Mouse (Mus musculus) midbrain, embryonic 13.5 days (tissue): ENCODE results near the gene Astn2. TPM values are rescaled to one million over a fixed set of nuclear protein-coding genes. Genes with fewer than 3 reads are reported as not detected.

Experiments
- ATAC-seq: fragments of 200-750 bp; cut with Nextera tagmentation; 2 replicates; pipeline ENCODE4 v1.8.0; 2017; ENCODE audit warnings: mild to moderate bottlenecking, moderate TSS enrichment, moderate library complexity
- H3K27ac ChIP-seq: fragments of 300-500 bp; sonication (generic); 2 replicates; pipeline ENCODE4 v1.5.1; 2015; ENCODE audit warnings: inconsistent platforms, mild to moderate bottlenecking, moderate library complexity
- H3K27me3 ChIP-seq: fragments of 300-500 bp; sonication (generic); 2 replicates; pipeline ENCODE4 v1.6.1; 2015; ENCODE audit warnings: mild to moderate bottlenecking, inconsistent platforms
- H3K36me3 ChIP-seq: fragments of 300-500 bp; sonication (generic); 2 replicates; pipeline ENCODE4 v1.6.1; 2015; ENCODE audit warnings: mild to moderate bottlenecking, inconsistent platforms
- H3K4me1 ChIP-seq: fragments of 300-500 bp; sonication (generic); replicated peaks from 2 replicates; pipeline ENCODE4 v1.6.1; 2015; ENCODE audit warnings: inconsistent platforms
- H3K4me2 ChIP-seq: fragments of 300-500 bp; sonication (generic); replicated peaks from 2 replicates; pipeline ENCODE4 v1.6.1; 2015; ENCODE audit warnings: moderate library complexity, mild to moderate bottlenecking, inconsistent platforms
- H3K4me3 ChIP-seq: fragments of 300-500 bp; sonication (generic); replicated peaks from 2 replicates; pipeline ENCODE4 v1.5.1; 2015; ENCODE audit warnings: mild to moderate bottlenecking, inconsistent platforms
- H3K9ac ChIP-seq: fragments of 300-500 bp; sonication (generic); replicated peaks from 2 replicates; pipeline ENCODE4 v1.6.1; 2015; ENCODE audit warnings: mild to moderate bottlenecking, inconsistent platforms
- H3K9me3 ChIP-seq: fragments of 300-500 bp; sonication (generic); 2 replicates; pipeline ENCODE4 v1.6.1; 2016; ENCODE audit warnings: mild to moderate bottlenecking, inconsistent platforms
- WGBS: fragments of 180-500 bp; shearing (Covaris S2); methylation state at CpG from one replicate; pipeline ENCODE4 v1.1.7; 2015; 5-methylcytosine and 5-hydroxymethylcytosine counted together
- polyA plus RNA-seq: library from polyadenylated mRNA; unstranded; fragments of >200 nt; fragmentation: Nextera tagmentation; extraction: Ambion mirVana; gene quantifications from 2 replicates; pipeline ENCODE4 v1.2.1, GENCODE M21; 2015

Astn2 gene
- polyA plus RNA-seq, 1 experiment from 2014 or later = 3.0 TPM

DNA sequence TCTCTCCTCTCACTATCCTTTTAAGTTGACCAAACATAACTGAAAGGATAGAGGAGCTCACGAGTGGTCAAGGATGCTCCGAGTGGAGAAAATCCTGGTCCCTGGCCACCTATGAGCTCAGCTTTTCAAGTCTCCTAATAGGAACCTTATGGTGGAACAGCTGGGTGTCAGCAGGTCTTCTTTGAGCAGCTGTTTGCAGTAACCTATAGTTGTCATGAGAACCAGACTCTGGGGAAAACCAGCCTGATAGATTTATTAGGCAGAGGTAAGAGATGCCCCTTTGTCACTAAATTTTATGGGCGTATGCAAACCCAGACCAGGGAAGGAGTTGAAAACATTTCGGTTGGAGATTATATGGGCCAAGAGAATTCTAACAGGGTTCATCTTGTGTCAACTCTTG, 1013.4 kb downstream of the Astn2 start:
- no peak overlapping the region for H3K27ac ChIP-seq
- H3K4me2 ChIP-seq = no peak overlapping the region
- H3K27me3 ChIP-seq = no peaks in the 10 kb centered on the region
- no peak overlapping the region for H3K4me3 ChIP-seq
- no peak for ATAC-seq
- no peaks in the 10 kb centered on the region for H3K9me3 ChIP-seq
- no peak overlapping the region for H3K9ac ChIP-seq
- WGBS = 82% methylated on average over 4 of the region's 4 CpGs
- H3K4me1 ChIP-seq = no peaks in the 10 kb centered on the region
- no peaks in the 10 kb centered on the region for H3K36me3 ChIP-seq

GRCm38 (mm10) chr4:65383070-65383469, 1021.3 kb downstream of the Astn2 start:
- no peak for ATAC-seq
- H3K4me3 ChIP-seq = no peak overlapping the region

DNA sequence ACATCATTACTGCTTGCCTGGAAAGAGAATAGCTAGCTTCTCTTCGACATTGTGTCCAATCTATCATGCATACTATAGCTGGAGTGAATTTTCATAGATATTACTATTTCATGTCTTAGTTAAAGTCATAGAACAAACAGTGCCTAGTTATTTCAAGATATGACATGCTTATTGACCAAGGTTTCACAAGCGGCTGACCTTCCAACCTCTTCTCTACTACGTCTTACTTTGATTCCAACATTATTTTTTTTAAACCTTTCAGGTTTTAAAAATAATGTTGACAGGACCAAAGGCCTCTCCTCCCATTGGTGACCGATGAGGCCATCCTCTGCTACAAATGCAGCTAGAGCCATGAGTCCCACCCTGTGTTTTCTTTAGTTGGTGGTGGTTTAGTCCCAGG, 1025.0 kb downstream of the Astn2 start:
- 93% methylated on average over 4 of the region's 4 CpGs for WGBS
- Histone ChIP-seq H3K9ac (no peak overlapping the region), H3K36me3 (no peaks in the 10 kb centered on the region), H3K27me3 (no peaks in the 10 kb centered on the region), H3K9me3 (no peaks in the 10 kb centered on the region), H3K4me3 (no peak overlapping the region), H3K4me1 (no peaks in the 10 kb centered on the region), H3K27ac (no peak overlapping the region), H3K4me2 (no peak overlapping the region)
- no peak for ATAC-seq

More at GRCm38 (mm10) chr4:65383070-65383469, 1021.3 kb downstream of the Astn2 start:
- no peak overlapping the region for H3K27ac ChIP-seq
- H3K4me2 ChIP-seq = no peak overlapping the region
- no peaks in the 10 kb centered on the region for H3K9me3 ChIP-seq
- H3K9ac ChIP-seq = no peak overlapping the region
- 94% methylated on average over 4 of the region's 4 CpGs for WGBS
- H3K4me1 ChIP-seq = no peaks in the 10 kb centered on the region
- H3K27me3 ChIP-seq = no peaks in the 10 kb centered on the region
- no peaks in the 10 kb centered on the region for H3K36me3 ChIP-seq

- no peak for ATAC-seq
- Histone ChIP-seq H3K27ac (no peak overlapping the region), H3K4me2 (no peak overlapping the region), H3K9me3 (no peaks in the 10 kb centered on the region), H3K4me1 (no peaks in the 10 kb centered on the region), H3K4me3 (no peak overlapping the region), H3K36me3 (no peaks in the 10 kb centered on the region), H3K27me3 (no peaks in the 10 kb centered on the region), H3K9ac (no peak overlapping the region)
- 96% methylated on average over 2 of the region's 2 CpGs for WGBS
Observed at GRCm38 (mm10) chr4:65376571-65376970, 1027.8 kb downstream of the Astn2 start.

DNA sequence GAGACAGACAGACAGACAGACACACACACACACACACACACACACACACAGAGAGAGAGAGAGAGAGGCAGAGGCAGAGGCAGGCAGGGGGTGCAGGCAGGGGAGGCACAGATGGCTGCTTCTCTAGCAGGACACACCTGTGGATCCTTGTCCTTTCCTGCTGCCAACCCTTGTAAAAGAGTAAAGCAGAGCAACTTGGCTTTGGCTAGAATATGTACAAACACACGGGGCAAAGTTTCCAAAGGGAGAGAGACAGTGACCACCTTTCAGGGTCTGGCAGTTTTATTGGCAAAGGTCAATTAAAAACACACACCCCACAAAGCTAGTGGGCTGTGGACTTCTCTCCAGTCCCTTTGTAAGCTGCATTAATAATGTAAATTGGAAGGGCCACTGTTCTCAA, 1030.6 kb downstream of the Astn2 start:
- 33% methylated on average over 1 of the region's 1 CpGs for WGBS
- no peak overlapping the region for H3K4me3 ChIP-seq
- H3K4me2 ChIP-seq = no peak overlapping the region
- peaks cover 4% of the 10 kb centered on the region; the same call in 1 of the 2 replicates for H3K9me3 ChIP-seq
- peaks cover 4% of the 10 kb centered on the region; the same call in 1 of the 2 replicates for H3K36me3 ChIP-seq
- no peak overlapping the region for H3K27ac ChIP-seq
- no peak for ATAC-seq
- no peak overlapping the region for H3K9ac ChIP-seq
- no peaks in the 10 kb centered on the region for H3K4me1 ChIP-seq
- H3K27me3 ChIP-seq = no peaks in the 10 kb centered on the region

DNA sequence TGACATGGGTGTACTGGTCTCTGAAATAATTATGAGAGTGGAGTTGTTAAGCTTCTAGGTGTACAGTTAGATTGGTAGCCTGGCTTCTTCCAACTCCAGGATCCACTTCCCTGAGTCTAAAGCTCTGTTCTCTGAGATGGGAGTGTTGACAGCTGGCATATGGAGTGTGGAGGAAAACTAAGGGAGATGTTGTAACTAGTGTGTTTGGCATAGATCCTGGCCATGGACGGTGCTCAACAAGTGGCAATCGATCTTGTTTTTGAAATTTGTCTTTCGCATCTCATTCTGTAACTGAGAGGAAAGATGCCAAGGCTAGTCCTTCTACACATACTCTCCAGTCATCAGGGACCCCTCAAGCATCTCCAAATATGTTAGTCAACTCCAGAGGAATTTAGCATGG, 1031.7 kb downstream of the Astn2 start:
- no peak overlapping the region for H3K4me3 ChIP-seq
- H3K9ac ChIP-seq = no peak overlapping the region
- 0 out of 2 replicates have a peak, but pooled peaks cover 2% of the 10 kb centered on the region for H3K4me1 ChIP-seq
- no peak overlapping the region for H3K4me2 ChIP-seq
- H3K27ac ChIP-seq = no peak overlapping the region
- ATAC-seq = no peak
- peaks cover 4% of the 10 kb centered on the region; the same call in 1 of the 2 replicates for H3K9me3 ChIP-seq
- WGBS = 96% methylated on average over 3 of the region's 3 CpGs
- H3K36me3 ChIP-seq = peaks cover 4% of the 10 kb centered on the region; the same call in 1 of the 2 replicates
- no peaks in the 10 kb centered on the region for H3K27me3 ChIP-seq

DNA sequence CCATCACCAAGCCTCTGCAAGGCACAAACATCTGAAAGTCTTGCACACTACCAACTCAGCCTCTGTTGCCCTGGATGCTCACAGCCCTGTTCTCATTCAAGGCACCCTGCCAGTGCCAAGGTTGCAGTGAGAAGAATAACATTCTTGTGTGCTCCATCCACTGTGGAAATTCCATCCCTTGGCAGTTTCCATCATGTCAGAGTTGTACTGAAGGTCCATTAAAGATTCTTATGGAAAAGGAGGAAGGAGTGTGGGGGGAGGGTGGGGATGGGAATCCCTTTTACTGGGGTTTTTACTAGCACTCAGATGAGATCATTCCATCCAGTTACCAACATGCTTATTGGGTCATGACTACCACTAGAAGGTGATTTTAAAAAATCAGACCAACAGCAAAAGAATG, 1037.3 kb downstream of the Astn2 start:
- Histone ChIP-seq H3K27ac (no peak overlapping the region), H3K9ac (no peak overlapping the region), H3K9me3 (peaks cover 4% of the 10 kb centered on the region; the same call in 1 of the 2 replicates), H3K36me3 (peaks cover 4% of the 10 kb centered on the region; the same call in 1 of the 2 replicates), H3K27me3 (no peaks in the 10 kb centered on the region), H3K4me2 (no peak overlapping the region), H3K4me1 (peaks cover 12% of the 10 kb centered on the region; the same call in 1 of the 2 replicates), H3K4me3 (no peak overlapping the region)
- no peak for ATAC-seq

DNA sequence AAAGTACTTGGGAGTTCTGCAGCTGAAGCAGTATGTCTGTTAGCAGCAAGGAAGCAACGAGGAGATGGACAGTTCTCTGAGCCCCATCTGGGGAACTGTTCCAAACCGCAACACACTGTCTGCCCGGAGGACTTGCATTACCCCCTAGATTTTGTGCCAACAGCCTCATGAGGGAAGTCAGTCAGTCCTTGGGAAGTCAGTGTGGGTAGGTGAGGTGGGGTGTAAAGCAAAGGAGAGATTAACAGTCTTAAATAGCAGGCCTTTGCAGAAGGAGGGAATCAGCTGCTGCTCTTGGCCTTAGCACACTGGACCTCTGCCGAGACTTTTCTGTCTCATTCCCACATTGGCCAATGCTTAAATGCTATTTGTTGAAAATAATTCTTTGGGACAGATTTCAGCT, 1049.8 kb downstream of the Astn2 start:
- no peak for ATAC-seq
- no peak overlapping the region for H3K27ac ChIP-seq
- no peaks in the 10 kb centered on the region for H3K4me1 ChIP-seq
- H3K36me3 ChIP-seq = no peaks in the 10 kb centered on the region
- H3K4me2 ChIP-seq = no peak overlapping the region
- no peaks in the 10 kb centered on the region for H3K9me3 ChIP-seq
- no peaks in the 10 kb centered on the region for H3K27me3 ChIP-seq
- H3K9ac ChIP-seq = no peak overlapping the region
- 44% methylated on average over 4 of the region's 4 CpGs for WGBS
- H3K4me3 ChIP-seq = no peak overlapping the region

DNA sequence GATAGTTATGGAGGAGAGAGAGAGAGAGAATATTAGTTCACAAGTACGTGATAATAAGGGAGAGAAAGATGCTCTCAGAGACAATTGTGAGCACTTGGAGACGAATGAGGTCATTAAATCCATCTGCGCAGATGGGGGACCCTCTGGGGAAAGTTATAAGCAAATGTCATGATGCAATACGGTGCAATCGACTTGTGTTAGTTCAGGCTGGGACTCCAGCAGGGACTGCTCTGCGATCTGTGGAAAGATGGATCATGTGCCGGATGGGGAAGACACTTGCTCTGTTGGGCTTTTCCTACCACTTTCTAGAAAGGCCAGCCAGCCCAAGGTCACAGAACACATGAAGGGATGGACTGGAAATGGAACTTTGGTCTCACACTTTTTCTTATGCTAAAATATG, 1053.9 kb downstream of the Astn2 start:
- ATAC-seq = no peak
- H3K4me3 ChIP-seq = no peak overlapping the region
- H3K4me2 ChIP-seq = no peak overlapping the region
- H3K36me3 ChIP-seq = no peaks in the 10 kb centered on the region
- WGBS = 85% methylated on average over 7 of the region's 7 CpGs
- H3K27ac ChIP-seq = no peak overlapping the region
- H3K27me3 ChIP-seq = no peaks in the 10 kb centered on the region
- no peak overlapping the region for H3K9ac ChIP-seq
- no peaks in the 10 kb centered on the region for H3K4me1 ChIP-seq
- H3K9me3 ChIP-seq = no peaks in the 10 kb centered on the region

DNA sequence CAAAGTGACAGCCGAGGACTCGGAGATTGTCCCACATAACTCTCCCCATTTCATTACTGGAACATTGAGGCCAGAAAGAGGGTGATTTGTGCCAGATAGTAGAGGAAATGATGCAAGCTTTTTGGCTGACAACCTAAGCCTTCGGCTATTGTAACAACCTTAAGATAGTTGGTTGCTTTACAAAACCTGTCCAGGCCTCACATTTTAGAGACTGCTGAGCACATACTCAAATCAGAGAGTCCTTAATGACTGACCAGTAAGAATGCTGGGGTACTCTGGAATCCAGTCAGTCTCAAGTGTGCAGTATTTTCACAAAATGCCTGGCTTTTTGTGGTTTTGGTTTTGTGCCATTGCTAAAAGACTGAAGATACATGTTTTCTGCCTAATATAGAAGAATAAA, 1062.6 kb downstream of the Astn2 start:
- ATAC-seq = no peak
- H3K36me3 ChIP-seq = no peaks in the 10 kb centered on the region
- no peaks in the 10 kb centered on the region for H3K27me3 ChIP-seq
- no peak overlapping the region for H3K4me2 ChIP-seq
- H3K4me1 ChIP-seq = no peaks in the 10 kb centered on the region
- 91% methylated on average over 3 of the region's 3 CpGs for WGBS
- H3K9ac ChIP-seq = no peak overlapping the region
- H3K4me3 ChIP-seq = no peak overlapping the region
- H3K9me3 ChIP-seq = no peaks in the 10 kb centered on the region
- no peak overlapping the region for H3K27ac ChIP-seq

- Histone ChIP-seq H3K36me3 (no peaks in the 10 kb centered on the region), H3K4me1 (peaks cover 4% of the 10 kb centered on the region; the same call in 1 of the 2 replicates), H3K9me3 (no peaks in the 10 kb centered on the region), H3K27me3 (no peaks in the 10 kb centered on the region), H3K9ac (no peak overlapping the region), H3K4me3 (no peak overlapping the region), H3K27ac (no peak overlapping the region), H3K4me2 (no peak overlapping the region)
- no peak for ATAC-seq
- WGBS = 53% methylated on average over 1 of the region's 1 CpGs
Observed at GRCm38 (mm10) chr4:65333718-65334117, 1070.7 kb downstream of the Astn2 start.
